Mouse (Mus musculus): ENCODE measurements around the gene Racgap1. TPM values are rescaled to one million over a fixed set of nuclear protein-coding genes. Genes with fewer than 3 reads are reported as not detected.

Racgap1 gene
- polyA plus RNA-seq, 1 experiment from 2014 or later: 44.9 TPM

- WGBS: 45% methylated on average over 22 of the region's 22 CpGs
- no peak for DNase-seq (ENCODE audit: low spot score)
- no peaks in the 10 kb centered on the region for H3K27me3 ChIP-seq (ENCODE audit: control insufficient read depth, insufficient read depth, low read length)
- no peak for ATAC-seq (ENCODE audit: low FRiP score)
- peaks cover 11% of the 10 kb centered on the region for H3K4me1 ChIP-seq (replicated peaks; ENCODE audit: control insufficient read depth, insufficient read depth, low read length)
- no peak within 1 kb of the TSS for H3K4me3 ChIP-seq (replicated peaks; ENCODE audit: low read length)
- peak within 1 kb of the TSS; percentile 76 for H3K27ac ChIP-seq
- H3K36me3 ChIP-seq (replicated peaks; ENCODE audit: control insufficient read depth, insufficient read depth): no peaks in the 10 kb centered on the region
- peak within 1 kb of the TSS; percentile 1; the same call in 1 of the 2 replicates for H3K4me2 ChIP-seq (replicated peaks)
- peak within 1 kb of the TSS; percentile 9; the same call in 1 of the 2 replicates for H3K9ac ChIP-seq
- H3K9me3 ChIP-seq (ENCODE audit: control insufficient read depth, low read length): no peaks in the 10 kb centered on the region
Observed at GRCm38 (mm10) chr15:99600986-99601822, 50.3 kb downstream of the Racgap1 start, which contains the start of gene Aqp6. Aqp6 (plus strand) TSS chr15:99601400.

GRCm38 (mm10) chr15:99599245-99600070 lies 52.0 kb downstream of the Racgap1 start:
- no peaks in the 10 kb centered on the region for H3K9me3 ChIP-seq (ENCODE audit: control insufficient read depth, low read length)
- 32% methylated on average over 17 of the region's 17 CpGs for WGBS
- H3K4me1 ChIP-seq (replicated peaks; ENCODE audit: control insufficient read depth, insufficient read depth, low read length): peaks cover 7% of the 10 kb centered on the region
- no peak overlapping the region for H3K4me3 ChIP-seq (replicated peaks; ENCODE audit: low read length)
- DNase-seq (ENCODE audit: low spot score): no peak
- H3K36me3 ChIP-seq (replicated peaks; ENCODE audit: control insufficient read depth, insufficient read depth): no peaks in the 10 kb centered on the region
- peak; percentile 57; the same call in 1 of the 2 replicates for ATAC-seq (ENCODE audit: low FRiP score)
- H3K9ac ChIP-seq: no peak overlapping the region
- H3K4me2 ChIP-seq (replicated peaks): no peak overlapping the region
- H3K27ac ChIP-seq: peak overlapping the region; percentile 38; the same call in 1 of the 2 replicates
- H3K27me3 ChIP-seq (ENCODE audit: control insufficient read depth, insufficient read depth, low read length): peaks cover 1% of the 10 kb centered on the region; the same call in 1 of the 2 replicates

GRCm38 (mm10) chr15:99597596-99597995 lies 53.9 kb downstream of the Racgap1 start:
- H3K9me3 ChIP-seq (ENCODE audit: control insufficient read depth, low read length): no peaks in the 10 kb centered on the region
- H3K27me3 ChIP-seq (ENCODE audit: control insufficient read depth, insufficient read depth, low read length): peaks cover 20% of the 10 kb centered on the region
- DNase-seq (ENCODE audit: low spot score) (no peak), ATAC-seq (ENCODE audit: low FRiP score) (no peak)
- 58% methylated on average over 8 of the region's 8 CpGs for WGBS
- H3K36me3 ChIP-seq (replicated peaks; ENCODE audit: control insufficient read depth, insufficient read depth): no peaks in the 10 kb centered on the region
- H3K4me2 ChIP-seq (replicated peaks): no peak overlapping the region
- no peak overlapping the region for H3K9ac ChIP-seq
- H3K4me3 ChIP-seq (replicated peaks; ENCODE audit: low read length): no peak overlapping the region
- H3K4me1 ChIP-seq (replicated peaks; ENCODE audit: control insufficient read depth, insufficient read depth, low read length): peaks cover 7% of the 10 kb centered on the region
- H3K27ac ChIP-seq: no peak overlapping the region

- H3K4me1 ChIP-seq (replicated peaks; ENCODE audit: control insufficient read depth, insufficient read depth, low read length): peaks cover 7% of the 10 kb centered on the region
- ATAC-seq (ENCODE audit: low FRiP score) (no peak), DNase-seq (ENCODE audit: low spot score) (no peak)
- no peaks in the 10 kb centered on the region for H3K9me3 ChIP-seq (ENCODE audit: control insufficient read depth, low read length)
- H3K4me2 ChIP-seq (replicated peaks): no peak overlapping the region
- H3K27me3 ChIP-seq (ENCODE audit: control insufficient read depth, insufficient read depth, low read length): peaks cover 28% of the 10 kb centered on the region
- no peak overlapping the region for H3K9ac ChIP-seq
- no peak overlapping the region for H3K27ac ChIP-seq
- 59% methylated on average over 7 of the region's 7 CpGs for WGBS
- H3K36me3 ChIP-seq (replicated peaks; ENCODE audit: control insufficient read depth, insufficient read depth): no peaks in the 10 kb centered on the region
- no peak overlapping the region for H3K4me3 ChIP-seq (replicated peaks; ENCODE audit: low read length)
Observed at GRCm38 (mm10) chr15:99596841-99597240, 54.6 kb downstream of the Racgap1 start.

- no peaks in the 10 kb centered on the region for H3K36me3 ChIP-seq (replicated peaks; ENCODE audit: control insufficient read depth, insufficient read depth)
- no peak overlapping the region for H3K4me3 ChIP-seq (replicated peaks; ENCODE audit: low read length)
- H3K4me2 ChIP-seq (replicated peaks): no peak overlapping the region
- H3K27ac ChIP-seq: no peak overlapping the region
- H3K9me3 ChIP-seq (ENCODE audit: control insufficient read depth, low read length): no peaks in the 10 kb centered on the region
- peak; percentile 77 for ATAC-seq (ENCODE audit: low FRiP score)
- peaks cover under 1% of the 10 kb centered on the region; the same call in 1 of the 2 replicates for H3K4me1 ChIP-seq (replicated peaks; ENCODE audit: control insufficient read depth, insufficient read depth, low read length)
- H3K27me3 ChIP-seq (ENCODE audit: control insufficient read depth, insufficient read depth, low read length): peaks cover 34% of the 10 kb centered on the region
- under 1% methylated on average over 7 of the region's 7 CpGs for WGBS
- H3K9ac ChIP-seq: no peak overlapping the region
- DNase-seq (ENCODE audit: low spot score): peak; percentile 89
Observed at GRCm38 (mm10) chr15:99596056-99596687, 55.3 kb downstream of the Racgap1 start.

- ATAC-seq (ENCODE audit: low FRiP score) (no peak), DNase-seq (ENCODE audit: low spot score) (no peak)
- 85% methylated on average over 10 of the region's 10 CpGs for WGBS
- H3K4me1 ChIP-seq (replicated peaks; ENCODE audit: control insufficient read depth, insufficient read depth, low read length): peaks cover 3% of the 10 kb centered on the region; the same call in 1 of the 2 replicates
- no peak overlapping the region for H3K27ac ChIP-seq
- no peaks in the 10 kb centered on the region for H3K9me3 ChIP-seq (ENCODE audit: control insufficient read depth, low read length)
- H3K4me3 ChIP-seq (replicated peaks; ENCODE audit: low read length): no peak overlapping the region
- H3K27me3 ChIP-seq (ENCODE audit: control insufficient read depth, insufficient read depth, low read length): peaks cover 44% of the 10 kb centered on the region
- no peak overlapping the region for H3K9ac ChIP-seq
- no peak overlapping the region for H3K4me2 ChIP-seq (replicated peaks)
- H3K36me3 ChIP-seq (replicated peaks; ENCODE audit: control insufficient read depth, insufficient read depth): no peaks in the 10 kb centered on the region
Observed at GRCm38 (mm10) chr15:99594951-99595350, 56.5 kb downstream of the Racgap1 start.

GRCm38 (mm10) chr15:99592877-99593276 lies 58.6 kb downstream of the Racgap1 start:
- H3K27me3 ChIP-seq (ENCODE audit: control insufficient read depth, insufficient read depth, low read length): peaks cover 64% of the 10 kb centered on the region
- 96% methylated on average over 4 of the region's 5 CpGs for WGBS

GRCm38 (mm10) chr15:99592177-99592576 lies 59.3 kb downstream of the Racgap1 start:
- no peak for ATAC-seq (ENCODE audit: low FRiP score)
- no peak overlapping the region for H3K9ac ChIP-seq
- H3K36me3 ChIP-seq (replicated peaks; ENCODE audit: control insufficient read depth, insufficient read depth): no peaks in the 10 kb centered on the region
- no peak overlapping the region for H3K27ac ChIP-seq
- no peak for DNase-seq (ENCODE audit: low spot score)
- no peaks in the 10 kb centered on the region for H3K9me3 ChIP-seq (ENCODE audit: control insufficient read depth, low read length)
- H3K27me3 ChIP-seq (ENCODE audit: control insufficient read depth, insufficient read depth, low read length): peaks cover 71% of the 10 kb centered on the region
- H3K4me1 ChIP-seq (replicated peaks; ENCODE audit: control insufficient read depth, insufficient read depth, low read length): 0 out of 2 replicates have a peak, but pooled peaks cover 3% of the 10 kb centered on the region
- H3K4me3 ChIP-seq (replicated peaks; ENCODE audit: low read length): no peak overlapping the region
- 58% methylated on average over 8 of the region's 8 CpGs for WGBS
- H3K4me2 ChIP-seq (replicated peaks): no peak overlapping the region

More at GRCm38 (mm10) chr15:99592877-99593276, 58.6 kb downstream of the Racgap1 start:
- Histone ChIP-seq H3K27ac (no peak overlapping the region), H3K9me3 (ENCODE audit: control insufficient read depth, low read length) (no peaks in the 10 kb centered on the region), H3K4me1 (replicated peaks; ENCODE audit: control insufficient read depth, insufficient read depth, low read length) (0 out of 2 replicates have a peak, but pooled peaks cover 3% of the 10 kb centered on the region), H3K9ac (no peak overlapping the region), H3K36me3 (replicated peaks; ENCODE audit: control insufficient read depth, insufficient read depth) (no peaks in the 10 kb centered on the region), H3K4me3 (replicated peaks; ENCODE audit: low read length) (no peak overlapping the region), H3K4me2 (replicated peaks) (no peak overlapping the region)
- ATAC-seq (ENCODE audit: low FRiP score) (no peak), DNase-seq (ENCODE audit: low spot score) (no peak)
